Mouse (Mus musculus): ENCODE measurements at regions not wholly inside any gene's neighbourhood (a gene's known extent, or its start where the extent isn't known, plus 50 kb on each side); places are given as distances from the start of the nearest gene placed in this dataset.

GRCm38 (mm10) chr12:32567777-32568176, 189.3 kb downstream of the Ccdc71l start:
- TF ChIP-seq CTCF (IDR thresholded peaks at IDR 0.05; ENCODE audit: low read depth, low read length): no peak
- no peak for TF ChIP-seq POLR2A (IDR thresholded peaks at IDR 0.05; ENCODE audit: extremely low read depth, insufficient read depth, low read length)

All from liver, adult 2 months (tissue).